Mouse (Mus musculus): ENCODE measurements at regions not wholly inside any gene's neighbourhood (a gene's known extent, or its start where the extent isn't known, plus 50 kb on each side); places are given as distances from the start of the nearest gene placed in this dataset.
A peak's percentile ranks its signal among the peaks of the same experiment; 100 is the strongest.

DNA sequence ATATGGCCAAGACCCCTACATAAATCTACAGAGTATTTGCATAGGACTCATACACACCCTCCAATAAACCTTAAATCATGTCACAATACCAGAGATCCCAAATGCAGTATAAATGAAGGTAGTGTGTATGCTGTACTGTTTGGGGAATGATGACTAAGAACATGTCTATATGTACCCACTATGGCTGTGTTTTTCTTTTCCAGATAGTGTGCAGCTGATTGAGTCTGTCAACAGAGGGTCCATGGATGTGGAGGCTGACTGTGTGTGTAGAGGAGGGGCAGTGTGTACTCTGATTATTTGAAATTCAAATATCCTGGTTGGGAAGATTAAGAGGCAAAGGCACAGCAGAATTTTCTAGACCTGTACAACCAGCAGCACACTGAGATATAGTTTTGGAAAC lies 388.6 kb downstream of the Lpin1 start:
- ATAC-seq (replicated peaks; ENCODE audit: insufficient number of reproducible peaks, low FRiP score, low TSS enrichment, poor library complexity, severe bottlenecking): no peak

GRCm38 (mm10) chr12:16221142-16221541 lies 389.6 kb downstream of the Lpin1 start:
- ATAC-seq (replicated peaks; ENCODE audit: insufficient number of reproducible peaks, low FRiP score, low TSS enrichment, poor library complexity, severe bottlenecking): no peak

GRCm38 (mm10) chr12:16220561-16220960 lies 390.2 kb downstream of the Lpin1 start:
- no peak for ATAC-seq (replicated peaks; ENCODE audit: insufficient number of reproducible peaks, low FRiP score, low TSS enrichment, poor library complexity, severe bottlenecking)

DNA sequence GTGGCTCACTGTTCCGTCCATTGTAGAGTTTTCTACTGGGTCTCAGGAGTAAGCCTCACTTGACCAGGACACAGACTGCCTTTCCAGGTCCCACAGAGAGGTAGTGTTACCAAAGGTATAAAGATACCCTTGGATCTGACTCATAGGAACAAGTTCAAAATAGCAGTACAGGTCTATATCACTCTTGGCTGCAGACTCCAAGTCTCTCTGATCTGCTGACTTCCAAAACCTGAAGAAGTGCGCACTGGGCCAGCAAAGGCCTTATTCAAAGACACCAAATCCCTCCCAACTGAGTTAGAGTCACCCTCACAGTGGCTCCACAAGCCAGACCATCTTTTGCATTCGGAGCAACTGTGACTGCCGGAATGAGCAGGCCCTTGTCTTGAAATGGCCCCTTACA lies 391.9 kb downstream of the Lpin1 start:
- ATAC-seq (replicated peaks; ENCODE audit: insufficient number of reproducible peaks, low FRiP score, low TSS enrichment, poor library complexity, severe bottlenecking): no peak

GRCm38 (mm10) chr12:16210553-16210952 lies 393.8 kb upstream of the Trib2 start:
- no peak for ATAC-seq (replicated peaks; ENCODE audit: insufficient number of reproducible peaks, low FRiP score, low TSS enrichment, poor library complexity, severe bottlenecking)

- ATAC-seq (replicated peaks; ENCODE audit: insufficient number of reproducible peaks, low FRiP score, low TSS enrichment, poor library complexity, severe bottlenecking): no peak
These were observed 393.4 kb upstream of the Trib2 start for GRCm38 (mm10) chr12:16210111-16210510.

DNA sequence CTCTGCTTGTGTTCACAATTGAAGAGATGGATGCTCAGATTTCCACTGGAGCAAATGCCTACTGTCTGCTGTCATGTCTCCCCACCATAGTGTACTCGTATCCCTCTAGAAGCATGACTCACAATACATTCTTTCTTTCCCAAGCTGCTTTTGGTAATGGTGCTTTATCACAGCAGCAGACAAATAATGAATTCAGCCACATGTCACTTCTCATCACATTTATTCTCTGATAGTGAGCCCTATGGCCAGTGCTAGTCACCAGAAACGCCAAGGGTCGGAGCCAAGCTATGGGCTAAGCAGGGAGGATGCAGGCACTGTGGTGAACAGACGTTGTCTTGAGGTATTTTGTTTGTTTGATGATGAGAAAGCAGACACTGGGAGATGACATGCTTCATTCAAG lies 388.2 kb upstream of the Trib2 start:
- no peak for ATAC-seq (replicated peaks; ENCODE audit: insufficient number of reproducible peaks, low FRiP score, low TSS enrichment, poor library complexity, severe bottlenecking)

DNA sequence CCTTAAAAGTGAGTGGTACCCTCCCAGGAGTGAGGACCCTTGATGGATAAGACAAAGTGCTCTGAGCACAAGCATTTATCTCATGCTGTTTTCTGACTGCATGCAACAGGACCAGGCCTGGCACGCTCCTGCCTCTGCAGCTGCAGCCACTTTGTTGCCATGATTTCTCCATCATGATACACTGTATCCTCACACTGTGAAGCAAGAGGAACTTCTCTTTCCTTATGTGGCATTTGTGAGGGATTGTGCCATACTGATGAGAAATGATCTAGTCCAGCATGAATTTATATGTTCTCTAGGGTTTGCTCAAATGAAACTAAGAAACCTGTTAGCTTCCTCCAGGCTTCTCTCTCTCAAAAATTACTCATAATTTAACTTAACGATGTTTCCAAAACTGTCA lies 380.2 kb upstream of the Trib2 start:
- ATAC-seq (replicated peaks; ENCODE audit: insufficient number of reproducible peaks, low FRiP score, low TSS enrichment, poor library complexity, severe bottlenecking): no peak

- ATAC-seq (replicated peaks; ENCODE audit: insufficient number of reproducible peaks, low FRiP score, low TSS enrichment, poor library complexity, severe bottlenecking): no peak
These were observed 375.2 kb upstream of the Trib2 start for GRCm38 (mm10) chr12:16191803-16192389.

DNA sequence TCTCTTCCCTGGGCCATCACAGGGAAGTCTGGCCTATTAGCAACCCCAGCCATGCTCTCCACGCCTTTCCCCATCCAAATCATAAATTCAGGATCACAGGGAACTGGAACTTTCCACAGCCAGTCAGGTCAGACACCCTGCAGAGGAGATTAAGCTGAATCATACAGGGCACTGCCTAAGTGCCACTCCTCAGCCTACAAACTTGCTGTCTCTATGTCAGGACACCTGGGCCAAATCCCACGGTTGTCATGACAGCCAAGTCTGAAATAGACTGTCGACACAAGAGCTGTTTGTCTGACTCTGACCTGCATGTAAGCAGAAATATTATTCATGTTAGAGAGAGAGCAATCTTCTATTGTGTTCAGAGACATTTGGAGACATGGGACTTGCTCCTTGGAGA lies 374.0 kb upstream of the Trib2 start:
- no peak for ATAC-seq (replicated peaks; ENCODE audit: insufficient number of reproducible peaks, low FRiP score, low TSS enrichment, poor library complexity, severe bottlenecking)

GRCm38 (mm10) chr12:16189441-16189840 lies 372.7 kb upstream of the Trib2 start:
- ATAC-seq (replicated peaks; ENCODE audit: insufficient number of reproducible peaks, low FRiP score, low TSS enrichment, poor library complexity, severe bottlenecking): no peak

- no peak for ATAC-seq (replicated peaks; ENCODE audit: insufficient number of reproducible peaks, low FRiP score, low TSS enrichment, poor library complexity, severe bottlenecking)
These were observed 369.3 kb upstream of the Trib2 start for GRCm38 (mm10) chr12:16185976-16186515.

DNA sequence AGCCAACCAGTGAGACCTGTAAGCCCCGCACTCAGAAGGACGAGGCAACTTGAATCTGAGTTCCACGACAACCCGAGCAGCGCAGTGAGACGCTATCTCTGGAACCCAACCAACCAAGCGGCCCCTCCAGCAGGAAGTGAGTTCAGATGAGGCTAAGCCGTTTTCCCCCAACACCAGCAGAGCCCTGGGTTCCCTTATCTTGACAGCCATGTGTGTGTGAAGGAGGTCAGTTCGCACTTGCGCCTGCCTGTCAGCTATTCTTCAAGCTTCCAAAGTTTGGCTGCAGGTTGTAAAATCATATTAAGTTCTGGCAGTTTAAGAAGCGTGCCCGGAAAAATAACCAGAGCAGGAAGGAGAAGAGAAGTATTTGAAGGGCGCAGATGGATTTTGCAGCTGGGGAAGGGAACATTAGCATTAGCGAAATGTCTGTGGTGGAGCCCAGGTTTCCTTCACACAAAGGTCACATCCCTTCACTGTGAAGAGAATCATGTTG lies 368.8 kb upstream of the Trib2 start:
- ATAC-seq (replicated peaks; ENCODE audit: insufficient number of reproducible peaks, low FRiP score, low TSS enrichment, poor library complexity, severe bottlenecking): no peak

DNA sequence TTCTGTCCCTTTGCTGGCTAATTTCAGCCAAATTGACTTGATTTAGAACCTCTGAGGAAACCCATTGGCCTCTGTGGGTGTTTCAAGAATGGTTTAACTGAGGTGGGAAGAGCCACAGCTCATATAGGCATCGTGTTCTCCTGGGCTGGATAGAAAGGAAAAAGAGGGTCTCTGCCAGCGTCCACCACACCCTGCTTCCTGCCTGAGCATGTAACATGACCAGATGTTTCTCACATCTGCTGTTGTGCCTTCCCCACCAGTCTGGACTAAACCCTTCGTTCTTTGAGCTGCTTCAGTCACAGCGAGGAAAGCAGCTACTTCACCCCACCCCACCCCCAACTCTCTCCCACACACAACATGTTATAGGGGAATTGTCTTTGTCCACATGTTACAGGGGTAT lies 366.3 kb upstream of the Trib2 start:
- no peak for ATAC-seq (replicated peaks; ENCODE audit: insufficient number of reproducible peaks, low FRiP score, low TSS enrichment, poor library complexity, severe bottlenecking)

- ATAC-seq (replicated peaks; ENCODE audit: insufficient number of reproducible peaks, low FRiP score, low TSS enrichment, poor library complexity, severe bottlenecking): no peak
These were observed 364.9 kb upstream of the Trib2 start for GRCm38 (mm10) chr12:16181599-16181998.

DNA sequence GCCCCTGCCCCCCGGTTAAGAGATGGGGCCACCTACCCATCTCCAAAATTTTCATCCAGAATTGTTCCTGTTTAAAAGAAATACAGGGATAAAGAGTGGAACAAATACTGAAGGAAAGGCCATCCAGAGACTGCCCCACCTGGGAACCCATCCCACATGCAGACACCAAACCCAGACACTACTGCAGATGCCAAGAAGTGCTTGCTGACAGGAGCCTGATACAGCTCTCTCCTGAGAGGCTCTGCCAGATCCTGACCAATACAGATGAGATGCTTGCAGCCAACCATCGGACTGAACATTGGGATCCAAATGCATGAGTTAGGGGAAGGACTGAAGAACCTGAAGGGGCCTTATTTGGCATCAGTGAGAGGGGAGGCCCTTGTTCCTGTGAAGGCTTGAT lies 363.2 kb upstream of the Trib2 start:
- ATAC-seq (replicated peaks; ENCODE audit: insufficient number of reproducible peaks, low FRiP score, low TSS enrichment, poor library complexity, severe bottlenecking): no peak

- ATAC-seq (replicated peaks; ENCODE audit: insufficient number of reproducible peaks, low FRiP score, low TSS enrichment, poor library complexity, severe bottlenecking): no peak
These were observed 359.6 kb upstream of the Trib2 start for GRCm38 (mm10) chr12:16176326-16176725.

DNA sequence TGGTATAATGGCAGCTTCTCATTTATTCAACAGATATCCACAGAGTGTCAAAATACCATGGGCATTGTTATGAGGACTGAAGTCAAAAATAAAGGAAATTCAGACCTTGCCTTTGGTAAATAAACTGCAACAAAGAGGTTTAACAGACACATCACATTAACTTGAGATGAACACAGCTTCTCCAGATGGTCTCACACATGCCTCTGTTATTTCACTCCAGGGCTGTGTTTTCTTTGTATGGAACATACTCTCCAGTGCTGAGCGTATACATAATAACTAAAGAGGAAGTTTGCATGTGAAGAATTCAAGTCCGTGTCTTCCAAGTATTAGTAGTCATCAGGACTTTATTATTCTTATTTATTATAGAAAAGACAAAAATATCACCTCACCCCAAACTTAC lies 355.5 kb upstream of the Trib2 start:
- ATAC-seq (replicated peaks; ENCODE audit: insufficient number of reproducible peaks, low FRiP score, low TSS enrichment, poor library complexity, severe bottlenecking): no peak

DNA sequence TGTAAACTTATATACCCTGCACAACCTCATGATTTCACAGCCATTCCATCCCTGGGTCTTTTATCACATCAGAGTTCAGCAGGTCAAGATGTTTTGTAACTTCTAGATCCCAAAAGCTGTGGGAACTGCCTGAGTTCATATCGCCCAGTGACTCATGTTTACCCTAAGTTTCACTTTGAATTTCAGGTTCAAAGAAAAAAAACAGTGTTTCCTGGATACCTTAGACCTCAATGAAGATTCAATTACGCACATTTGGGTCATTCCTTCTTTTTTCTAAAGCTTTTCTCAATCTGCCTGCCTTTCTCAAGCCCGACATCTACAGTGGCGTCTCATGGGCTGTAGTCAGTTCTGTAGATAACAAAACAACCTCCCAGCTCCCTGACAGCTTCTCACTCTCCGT lies 354.9 kb upstream of the Trib2 start:
- no peak for ATAC-seq (replicated peaks; ENCODE audit: insufficient number of reproducible peaks, low FRiP score, low TSS enrichment, poor library complexity, severe bottlenecking)

DNA sequence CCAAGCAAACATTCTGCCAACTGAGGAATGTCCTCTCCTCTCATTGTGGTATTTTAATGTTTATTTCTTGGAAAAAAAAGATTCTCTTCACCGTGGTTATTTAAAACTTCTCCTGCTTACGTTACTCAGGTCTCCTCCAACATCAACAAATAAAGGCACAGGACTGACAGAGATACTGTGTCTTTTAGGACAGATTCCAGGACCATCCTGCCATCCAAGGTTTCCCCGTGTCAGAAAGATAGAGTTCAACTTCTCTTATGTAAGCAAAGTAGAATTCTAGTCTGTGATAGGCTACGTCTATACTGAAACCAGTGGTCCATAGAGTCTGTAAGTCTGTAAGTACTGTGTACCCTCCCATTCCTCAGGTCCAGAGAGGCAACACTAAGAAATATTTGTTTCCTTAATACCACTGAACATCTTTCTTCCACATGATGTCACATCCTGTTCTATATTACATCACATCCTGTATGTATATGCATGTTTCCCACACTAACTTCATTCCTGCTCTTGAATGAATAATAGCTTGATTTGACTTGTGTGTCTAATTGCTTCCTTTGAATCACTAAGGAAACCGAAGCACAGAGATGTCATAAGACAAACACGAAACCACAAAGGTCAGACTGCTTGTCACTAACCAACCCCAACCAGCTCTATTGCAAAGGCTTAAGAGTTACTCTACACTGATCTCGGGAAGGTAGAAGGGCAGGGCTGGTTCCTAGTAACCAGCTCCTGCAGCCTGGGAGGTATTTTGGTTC lies 353.2 kb upstream of the Trib2 start:
- ATAC-seq (replicated peaks; ENCODE audit: insufficient number of reproducible peaks, low FRiP score, low TSS enrichment, poor library complexity, severe bottlenecking): 0 out of 2 replicates have a peak, but pooled peaks have one; percentile 9

Data from monocyte, adult 5-6 weeks (primary cell).